Mouse (Mus musculus): ENCODE measurements at regions not wholly inside any gene's neighbourhood (a gene's known extent, or its start where the extent isn't known, plus 50 kb on each side); places are given as distances from the start of the nearest gene placed in this dataset.

- H3K9ac ChIP-seq (ENCODE audit: low read length), result no peak overlapping the region
- no peaks in the 10 kb centered on the region for H3K27me3 ChIP-seq (ENCODE audit: control insufficient read depth, insufficient read depth, low read length)
- no peak for ATAC-seq (replicated peaks; ENCODE audit: extremely low read depth, insufficient read depth, low FRiP score)
- H3K4me3 ChIP-seq (ENCODE audit: low read length), result no peak overlapping the region
- H3K4me1 ChIP-seq (ENCODE audit: control insufficient read depth, insufficient read depth, low read length), result no peaks in the 10 kb centered on the region
- H3K4me2 ChIP-seq (ENCODE audit: low read depth, low read length), result no peak overlapping the region
- no peak overlapping the region for H3K27ac ChIP-seq (ENCODE audit: low read length)
- peaks cover 2% of the 10 kb centered on the region for H3K9me3 ChIP-seq (replicated peaks; ENCODE audit: control insufficient read depth, low read length)
- no peaks in the 10 kb centered on the region for H3K36me3 ChIP-seq (ENCODE audit: control insufficient read depth, insufficient read depth)
Observed at GRCm38 (mm10) chr7:111305196-111305595, 222.4 kb upstream of the Eif4g2 start.

- H3K36me3 ChIP-seq (ENCODE audit: control insufficient read depth, insufficient read depth), result no peaks in the 10 kb centered on the region
- H3K4me1 ChIP-seq (ENCODE audit: control insufficient read depth, insufficient read depth, low read length), result no peaks in the 10 kb centered on the region
- no peak for ATAC-seq (replicated peaks; ENCODE audit: extremely low read depth, insufficient read depth, low FRiP score)
- H3K4me2 ChIP-seq (ENCODE audit: low read depth, low read length), result no peak overlapping the region
- H3K27ac ChIP-seq (ENCODE audit: low read length), result no peak overlapping the region
- H3K4me3 ChIP-seq (ENCODE audit: low read length), result no peak overlapping the region
- H3K9me3 ChIP-seq (replicated peaks; ENCODE audit: control insufficient read depth, low read length), result peaks cover 2% of the 10 kb centered on the region; the same call in 1 of the 2 replicates
- H3K27me3 ChIP-seq (ENCODE audit: control insufficient read depth, insufficient read depth, low read length), result no peaks in the 10 kb centered on the region
- H3K9ac ChIP-seq (ENCODE audit: low read length), result no peak overlapping the region
- WGBS, result 83% methylated on average over 16 of the region's 16 CpGs
Observed at GRCm38 (mm10) chr7:111301791-111302488, 219.1 kb upstream of the Eif4g2 start.

GRCm38 (mm10) chr7:111297174-111297902 lies 214.5 kb upstream of the Eif4g2 start:
- no peaks in the 10 kb centered on the region for H3K36me3 ChIP-seq (ENCODE audit: control insufficient read depth, insufficient read depth)
- H3K27ac ChIP-seq (ENCODE audit: low read length), result no peak overlapping the region
- no peaks in the 10 kb centered on the region for H3K27me3 ChIP-seq (ENCODE audit: control insufficient read depth, insufficient read depth, low read length)
- H3K4me3 ChIP-seq (ENCODE audit: low read length), result no peak overlapping the region
- no peak overlapping the region for H3K4me2 ChIP-seq (ENCODE audit: low read depth, low read length)
- no peaks in the 10 kb centered on the region for H3K9me3 ChIP-seq (replicated peaks; ENCODE audit: control insufficient read depth, low read length)
- ATAC-seq (replicated peaks; ENCODE audit: extremely low read depth, insufficient read depth, low FRiP score), result no peak
- WGBS, result 82% methylated on average over 9 of the region's 9 CpGs
- H3K4me1 ChIP-seq (ENCODE audit: control insufficient read depth, insufficient read depth, low read length), result no peaks in the 10 kb centered on the region
- H3K9ac ChIP-seq (ENCODE audit: low read length), result no peak overlapping the region

- no peak for ATAC-seq (replicated peaks; ENCODE audit: extremely low read depth, insufficient read depth, low FRiP score)
Observed at GRCm38 (mm10) chr7:111283411-111283955, 200.7 kb upstream of the Eif4g2 start.

GRCm38 (mm10) chr7:111282314-111282713 lies 199.5 kb upstream of the Eif4g2 start:
- no peak for ATAC-seq (replicated peaks; ENCODE audit: extremely low read depth, insufficient read depth, low FRiP score)
- Histone ChIP-seq H3K27me3 (ENCODE audit: control insufficient read depth, insufficient read depth, low read length) (no peaks in the 10 kb centered on the region), H3K27ac (ENCODE audit: low read length) (no peak overlapping the region), H3K9me3 (replicated peaks; ENCODE audit: control insufficient read depth, low read length) (no peaks in the 10 kb centered on the region), H3K4me1 (ENCODE audit: control insufficient read depth, insufficient read depth, low read length) (no peaks in the 10 kb centered on the region), H3K4me2 (ENCODE audit: low read depth, low read length) (no peak overlapping the region), H3K36me3 (ENCODE audit: control insufficient read depth, insufficient read depth) (no peaks in the 10 kb centered on the region), H3K9ac (ENCODE audit: low read length) (no peak overlapping the region), H3K4me3 (ENCODE audit: low read length) (no peak overlapping the region)
- WGBS, result 77% methylated on average over 8 of the region's 8 CpGs

More at GRCm38 (mm10) chr7:111283411-111283955, 200.7 kb upstream of the Eif4g2 start:
- H3K4me3 ChIP-seq (ENCODE audit: low read length), result no peak overlapping the region
- no peaks in the 10 kb centered on the region for H3K4me1 ChIP-seq (ENCODE audit: control insufficient read depth, insufficient read depth, low read length)
- H3K4me2 ChIP-seq (ENCODE audit: low read depth, low read length), result no peak overlapping the region
- H3K9ac ChIP-seq (ENCODE audit: low read length), result no peak overlapping the region
- no peaks in the 10 kb centered on the region for H3K27me3 ChIP-seq (ENCODE audit: control insufficient read depth, insufficient read depth, low read length)
- H3K36me3 ChIP-seq (ENCODE audit: control insufficient read depth, insufficient read depth), result no peaks in the 10 kb centered on the region
- WGBS, result 60% methylated on average over 13 of the region's 13 CpGs
- H3K9me3 ChIP-seq (replicated peaks; ENCODE audit: control insufficient read depth, low read length), result no peaks in the 10 kb centered on the region
- H3K27ac ChIP-seq (ENCODE audit: low read length), result no peak overlapping the region

DNA sequence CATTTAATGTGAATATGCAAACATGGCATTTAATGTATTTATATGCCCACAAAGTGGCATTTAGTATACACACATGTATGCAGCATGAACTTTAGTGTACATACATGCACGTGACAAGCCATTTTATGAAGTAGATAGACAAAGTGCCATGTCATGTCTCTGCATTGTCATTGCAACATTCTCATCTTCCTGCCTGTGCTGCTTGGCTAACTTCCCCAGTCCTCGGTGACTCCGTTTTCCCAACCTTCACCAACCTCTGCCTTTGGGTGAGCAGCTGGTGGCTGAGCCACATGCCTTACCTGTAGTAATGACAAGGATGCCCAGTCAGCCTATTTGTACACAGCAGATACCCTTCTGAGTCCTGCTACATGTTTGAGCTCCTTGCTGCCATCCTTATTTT lies 194.9 kb upstream of the Eif4g2 start:
- H3K4me3 ChIP-seq (ENCODE audit: low read length), result no peak overlapping the region
- H3K9me3 ChIP-seq (replicated peaks; ENCODE audit: control insufficient read depth, low read length), result no peaks in the 10 kb centered on the region
- WGBS, result 84% methylated on average over 3 of the region's 3 CpGs
- H3K36me3 ChIP-seq (ENCODE audit: control insufficient read depth, insufficient read depth), result no peaks in the 10 kb centered on the region
- no peak overlapping the region for H3K9ac ChIP-seq (ENCODE audit: low read length)
- no peak for ATAC-seq (replicated peaks; ENCODE audit: extremely low read depth, insufficient read depth, low FRiP score)
- H3K27ac ChIP-seq (ENCODE audit: low read length), result no peak overlapping the region
- no peaks in the 10 kb centered on the region for H3K4me1 ChIP-seq (ENCODE audit: control insufficient read depth, insufficient read depth, low read length)
- no peak overlapping the region for H3K4me2 ChIP-seq (ENCODE audit: low read depth, low read length)
- H3K27me3 ChIP-seq (ENCODE audit: control insufficient read depth, insufficient read depth, low read length), result no peaks in the 10 kb centered on the region

DNA sequence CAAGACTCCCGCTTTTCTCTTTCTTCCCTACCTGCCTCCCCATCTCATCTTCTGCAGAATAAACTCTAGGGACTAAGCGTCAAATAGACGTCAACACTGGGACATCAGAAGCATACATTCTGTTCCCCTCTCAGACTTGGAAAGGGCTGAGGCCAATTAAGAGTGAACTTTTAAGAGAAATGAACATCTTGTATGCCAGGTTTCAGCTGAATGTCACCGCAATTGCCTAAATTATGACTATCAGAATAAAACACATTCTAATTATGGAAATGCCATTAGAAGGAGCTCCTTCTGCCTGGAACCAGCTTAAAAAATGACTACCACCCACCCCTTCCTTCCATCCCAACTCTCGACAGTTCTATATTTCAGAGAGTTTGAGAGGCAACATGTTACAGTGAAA lies 191.0 kb upstream of the Eif4g2 start:
- no peaks in the 10 kb centered on the region for H3K4me1 ChIP-seq (ENCODE audit: control insufficient read depth, insufficient read depth, low read length)
- H3K4me2 ChIP-seq (ENCODE audit: low read depth, low read length), result no peak overlapping the region
- H3K9ac ChIP-seq (ENCODE audit: low read length), result no peak overlapping the region
- no peak overlapping the region for H3K27ac ChIP-seq (ENCODE audit: low read length)
- WGBS, result 87% methylated on average over 5 of the region's 5 CpGs
- H3K9me3 ChIP-seq (replicated peaks; ENCODE audit: control insufficient read depth, low read length), result no peaks in the 10 kb centered on the region
- no peaks in the 10 kb centered on the region for H3K36me3 ChIP-seq (ENCODE audit: control insufficient read depth, insufficient read depth)
- no peaks in the 10 kb centered on the region for H3K27me3 ChIP-seq (ENCODE audit: control insufficient read depth, insufficient read depth, low read length)
- ATAC-seq (replicated peaks; ENCODE audit: extremely low read depth, insufficient read depth, low FRiP score), result no peak
- no peak overlapping the region for H3K4me3 ChIP-seq (ENCODE audit: low read length)

DNA sequence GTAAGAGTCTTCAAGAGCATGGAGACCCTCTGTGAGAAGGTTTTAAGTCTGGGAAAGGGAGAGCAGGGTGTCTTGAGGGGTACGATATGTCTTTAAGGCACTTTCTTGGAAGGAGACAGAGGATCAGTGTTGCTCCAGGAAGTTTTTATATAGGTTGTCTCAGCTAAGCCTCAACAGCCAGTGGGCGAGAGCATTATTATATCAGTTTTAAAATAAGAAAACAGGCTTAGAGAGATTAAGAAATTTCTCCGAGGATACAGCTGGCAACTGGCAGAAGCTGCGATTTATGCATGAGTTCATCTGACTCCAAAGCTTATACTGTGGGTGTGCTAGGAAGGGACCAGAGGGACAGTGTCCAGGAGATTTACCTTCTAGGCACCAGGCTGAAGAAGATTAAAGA lies 188.0 kb upstream of the Eif4g2 start:
- H3K27me3 ChIP-seq (ENCODE audit: control insufficient read depth, insufficient read depth, low read length), result no peaks in the 10 kb centered on the region
- H3K4me3 ChIP-seq (ENCODE audit: low read length), result no peak overlapping the region
- H3K36me3 ChIP-seq (ENCODE audit: control insufficient read depth, insufficient read depth), result no peaks in the 10 kb centered on the region
- no peaks in the 10 kb centered on the region for H3K4me1 ChIP-seq (ENCODE audit: control insufficient read depth, insufficient read depth, low read length)
- ATAC-seq (replicated peaks; ENCODE audit: extremely low read depth, insufficient read depth, low FRiP score), result no peak
- H3K9me3 ChIP-seq (replicated peaks; ENCODE audit: control insufficient read depth, low read length), result no peaks in the 10 kb centered on the region
- 79% methylated on average over 4 of the region's 4 CpGs for WGBS
- H3K27ac ChIP-seq (ENCODE audit: low read length), result no peak overlapping the region
- H3K9ac ChIP-seq (ENCODE audit: low read length), result no peak overlapping the region
- no peak overlapping the region for H3K4me2 ChIP-seq (ENCODE audit: low read depth, low read length)

GRCm38 (mm10) chr7:111268197-111268596 lies 185.4 kb upstream of the Eif4g2 start:
- no peak for ATAC-seq (replicated peaks; ENCODE audit: extremely low read depth, insufficient read depth, low FRiP score)
- 90% methylated on average over 2 of the region's 2 CpGs for WGBS
- no peaks in the 10 kb centered on the region for H3K27me3 ChIP-seq (ENCODE audit: control insufficient read depth, insufficient read depth, low read length)

More at GRCm38 (mm10) chr7:111268197-111268596, 185.4 kb upstream of the Eif4g2 start:
- H3K4me3 ChIP-seq (ENCODE audit: low read length), result no peak overlapping the region
- no peak overlapping the region for H3K4me2 ChIP-seq (ENCODE audit: low read depth, low read length)
- no peaks in the 10 kb centered on the region for H3K36me3 ChIP-seq (ENCODE audit: control insufficient read depth, insufficient read depth)
- H3K27ac ChIP-seq (ENCODE audit: low read length), result no peak overlapping the region
- H3K9ac ChIP-seq (ENCODE audit: low read length), result no peak overlapping the region
- H3K9me3 ChIP-seq (replicated peaks; ENCODE audit: control insufficient read depth, low read length), result no peaks in the 10 kb centered on the region
- H3K4me1 ChIP-seq (ENCODE audit: control insufficient read depth, insufficient read depth, low read length), result no peaks in the 10 kb centered on the region
